Mouse (Mus musculus) liver, embryonic 16.5 days (tissue): ENCODE measurements around the gene Stk19. TPM values are rescaled to one million over a fixed set of nuclear protein-coding genes. Genes with fewer than 3 reads are reported as not detected.
A peak's percentile ranks its signal among the peaks of the same experiment; 100 is the strongest.

Experiments used
- ATAC-seq: fragments of 200-750 bp; cut with Nextera tagmentation; 2 replicates; pipeline ENCODE4 v1.8.0; 2017; ENCODE audit warnings: low read depth, mild to moderate bottlenecking, moderate number of reproducible peaks, moderate library complexity
- H3K27ac ChIP-seq: fragments of 300-500 bp; sonication (generic); 2 replicates; pipeline ENCODE4 v1.5.1; 2014; ENCODE audit warnings: mild to moderate bottlenecking, low read length
- H3K27me3 ChIP-seq: fragments of 300-500 bp; sonication (generic); 2 replicates; pipeline ENCODE4 v1.6.1; 2014; ENCODE audit warnings: low read depth, low read length, mixed read lengths; ENCODE audit not compliant: control insufficient read depth, insufficient read depth
- H3K36me3 ChIP-seq: fragments of 300-500 bp; sonication (generic); 2 replicates; pipeline ENCODE4 v1.6.1; 2014; ENCODE audit warnings: mild to moderate bottlenecking; ENCODE audit not compliant: control insufficient read depth, insufficient read depth
- H3K4me1 ChIP-seq: fragments of 300-500 bp; sonication (generic); 2 replicates; pipeline ENCODE4 v1.6.1; 2014; ENCODE audit warnings: low read depth, low read length, mixed read lengths; ENCODE audit not compliant: control insufficient read depth
- H3K4me2 ChIP-seq: fragments of 300-500 bp; sonication (generic); 2 replicates; pipeline ENCODE4 v1.6.1; 2014; ENCODE audit warnings: low read depth, low read length, mixed read lengths
- H3K4me3 ChIP-seq: fragments of 300-500 bp; sonication (generic); 2 replicates; pipeline ENCODE4 v1.5.1; 2014; ENCODE audit warnings: low read depth, mild to moderate bottlenecking, low read length
- H3K9ac ChIP-seq: fragments of 300-500 bp; sonication (generic); 2 replicates; pipeline ENCODE4 v1.6.1; 2014; ENCODE audit warnings: low read depth, low read length
- H3K9me3 ChIP-seq: fragments of 300-500 bp; sonication (generic); replicated peaks from 2 replicates; pipeline ENCODE4 v1.6.1; 2016; ENCODE audit warnings: low read length; ENCODE audit not compliant: control insufficient read depth
- WGBS: fragments of 180-500 bp; shearing (Covaris S2); extraction: QIAGEN DNeasy Blood & Tissue Kit; methylation state at CpG from one replicate; pipeline ENCODE4 v1.1.7; 2014; ENCODE audit not compliant: insufficient replicate concordance; 5-methylcytosine and 5-hydroxymethylcytosine counted together
- microRNA-seq: library from miRNA; unstranded; fragments of <30 nt; microRNA quantifications from one replicate; pipeline ENCODE4, GENCODE M21; 2016
- polyA plus RNA-seq: library from polyadenylated mRNA; unstranded; fragments of >200 nt; fragmentation: Nextera tagmentation; extraction: Ambion mirVana; gene quantifications from 2 replicates; pipeline ENCODE4 v1.2.1, GENCODE M21; 2015

Gene Stk19
- polyA plus RNA-seq, 1 experiment from 2014 or later = 11.7 TPM

DNA sequence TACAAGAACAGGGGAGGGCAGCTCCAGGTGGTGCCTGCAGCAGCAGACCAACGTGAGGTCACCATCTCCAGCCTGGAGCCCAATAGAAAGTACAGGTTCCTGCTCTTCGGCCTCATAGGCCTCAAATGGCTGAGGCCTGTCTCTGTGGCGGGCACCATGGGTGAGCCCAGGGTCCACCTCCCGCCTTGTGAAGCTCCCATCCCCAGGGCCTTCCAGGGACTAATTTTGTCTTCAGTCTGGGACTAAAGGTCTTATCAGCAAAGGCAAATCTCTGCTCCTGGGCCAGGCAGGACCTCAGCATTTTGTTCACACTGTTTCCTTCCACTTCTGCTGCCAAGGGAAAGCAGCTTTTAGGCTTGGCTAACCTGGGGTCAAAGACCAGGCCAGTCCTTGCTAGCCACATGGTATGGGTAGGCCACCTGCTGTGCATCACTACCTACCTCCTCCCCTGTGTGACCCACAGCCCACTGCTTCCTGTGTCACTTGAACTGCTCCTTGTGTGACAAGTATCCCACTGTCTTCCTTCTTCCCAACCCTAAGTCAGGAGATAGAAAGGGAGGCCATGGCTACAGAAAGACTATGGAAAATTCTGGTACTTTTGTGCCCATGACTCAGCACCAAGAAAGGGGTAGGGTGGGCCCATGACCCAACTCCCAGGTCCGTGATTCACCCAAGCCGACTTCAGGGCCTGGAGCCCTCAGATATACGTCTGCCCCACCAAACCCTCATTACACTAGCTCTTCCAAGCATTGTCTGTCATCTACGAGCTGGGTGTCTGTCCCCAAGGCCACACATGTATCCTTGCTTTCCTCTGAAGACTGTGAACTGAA, 40.2 kb downstream of the Stk19 start:
- H3K9ac ChIP-seq = no peak overlapping the region
- no peak overlapping the region for H3K27ac ChIP-seq
- H3K9me3 ChIP-seq = no peaks in the 10 kb centered on the region
- H3K4me2 ChIP-seq = no peak overlapping the region
- H3K36me3 ChIP-seq = no peaks in the 10 kb centered on the region
- 59% methylated on average over 8 of the region's 8 CpGs for WGBS
- no peak overlapping the region for H3K4me3 ChIP-seq
- no peak for ATAC-seq
- no peaks in the 10 kb centered on the region for H3K4me1 ChIP-seq
- no peaks in the 10 kb centered on the region for H3K27me3 ChIP-seq

DNA sequence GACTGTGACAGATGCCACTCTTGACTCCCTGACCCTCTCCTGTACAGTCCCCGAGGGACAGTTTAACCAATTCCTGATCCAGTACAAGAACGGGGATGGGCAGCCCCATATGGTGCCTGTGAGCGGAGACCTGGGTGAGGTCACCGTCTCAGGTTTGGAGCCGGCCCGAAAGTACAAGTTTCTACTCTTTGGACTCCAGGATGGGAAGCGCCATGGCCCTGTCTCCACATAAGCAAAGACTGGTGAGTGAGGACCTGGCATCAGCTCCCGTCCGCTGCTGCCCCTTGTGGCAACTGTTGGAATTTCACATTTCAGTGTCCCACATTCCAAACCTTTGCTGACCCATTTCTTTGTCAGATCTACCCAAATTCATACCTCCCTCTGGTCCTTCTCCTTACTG, 41.1 kb downstream of the Stk19 start:
- no peaks in the 10 kb centered on the region for H3K9me3 ChIP-seq
- WGBS = 56% methylated on average over 9 of the region's 9 CpGs
- no peak overlapping the region for H3K4me3 ChIP-seq
- no peak overlapping the region for H3K27ac ChIP-seq
- H3K9ac ChIP-seq = no peak overlapping the region
- ATAC-seq = no peak
- H3K36me3 ChIP-seq = no peaks in the 10 kb centered on the region
- no peak overlapping the region for H3K4me2 ChIP-seq
- no peaks in the 10 kb centered on the region for H3K27me3 ChIP-seq
- no peaks in the 10 kb centered on the region for H3K4me1 ChIP-seq

DNA sequence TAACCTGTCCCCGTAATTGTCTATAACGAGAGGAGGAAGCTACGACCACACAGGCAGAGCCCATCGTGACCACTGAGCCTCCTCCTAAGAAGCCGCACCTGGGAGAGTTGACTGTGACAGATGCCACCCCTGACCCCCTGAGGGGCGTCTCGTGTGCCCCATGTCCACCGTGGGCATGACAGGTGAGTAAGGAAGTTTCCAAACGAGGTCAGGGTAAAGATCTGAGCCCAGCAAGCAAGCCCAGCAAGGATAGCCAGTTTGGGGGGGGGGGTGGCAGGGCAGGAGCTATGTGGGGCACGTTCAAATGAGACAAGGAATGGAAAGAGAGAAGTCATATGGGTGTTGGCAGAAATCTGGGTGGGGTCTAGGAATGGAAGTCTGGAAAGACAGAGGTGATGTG, 41.7 kb downstream of the Stk19 start:
- WGBS = 60% methylated on average over 10 of the region's 10 CpGs

DNA sequence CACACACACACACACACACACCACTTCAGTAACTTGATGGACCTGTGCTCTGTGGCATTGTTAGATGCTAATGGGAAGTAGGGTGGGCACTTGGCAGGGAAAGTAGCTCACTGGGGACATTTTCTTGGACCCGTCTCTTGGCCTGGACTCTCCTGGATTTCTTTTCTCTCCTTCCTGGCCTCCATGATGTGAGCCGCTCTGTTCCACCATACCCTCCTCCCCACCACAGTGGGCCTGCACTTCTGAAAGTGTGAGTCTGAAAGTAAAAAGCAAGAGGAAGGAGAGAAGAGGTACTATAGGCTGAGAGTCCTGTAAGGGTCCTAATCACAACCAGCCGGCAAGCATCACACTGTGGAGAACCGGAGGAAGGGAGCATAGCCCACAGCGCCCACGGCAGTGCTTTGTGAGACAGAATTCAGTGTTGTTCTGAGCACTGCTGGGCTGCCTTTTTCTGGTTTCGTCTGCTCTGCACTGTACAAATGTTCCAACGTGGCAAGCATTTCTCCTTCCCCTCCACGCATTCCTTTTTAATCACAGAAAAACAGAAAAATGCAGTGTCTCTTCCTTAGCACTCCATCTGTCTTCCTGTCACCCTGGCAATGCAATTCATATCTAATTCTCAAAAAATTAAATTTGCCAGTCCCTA, 58.9 kb downstream of the Stk19 start:
- Histone ChIP-seq H3K4me3 (no peak overlapping the region), H3K4me2 (no peak overlapping the region), H3K4me1 (no peaks in the 10 kb centered on the region), H3K27ac (no peak overlapping the region), H3K36me3 (no peaks in the 10 kb centered on the region), H3K9me3 (no peaks in the 10 kb centered on the region), H3K9ac (no peak overlapping the region), H3K27me3 (no peaks in the 10 kb centered on the region)
- ATAC-seq = no peak
- WGBS = 58% methylated on average over 9 of the region's 9 CpGs

More for the DNA sequence above, 41.7 kb downstream of the Stk19 start:
- Histone ChIP-seq H3K4me3 (no peak overlapping the region), H3K4me1 (no peaks in the 10 kb centered on the region), H3K4me2 (no peak overlapping the region), H3K9ac (no peak overlapping the region), H3K27ac (no peak overlapping the region), H3K9me3 (no peaks in the 10 kb centered on the region), H3K27me3 (no peaks in the 10 kb centered on the region), H3K36me3 (no peaks in the 10 kb centered on the region)
- ATAC-seq = no peak

Small RNAs within 50 kb of the gene (microRNA-seq; reads per million reads assigned to microRNA genes)
- gene Mir6970 (not detected), gene Mir6971 (3.0 reads per million, percentile 8 among the genes with 10 or more reads in this experiment), gene Mir6972 (2.0 reads per million)

Other genes starting within 250 kb of the Stk19 start
- gene Gpsm3, start 247.1 kb downstream of the Stk19 start, polyA plus RNA-seq = 14.4 and 15.3 TPM in 2 replicates
- gene Pbx2, start 245.7 kb downstream of the Stk19 start, polyA plus RNA-seq = 2.5 and 3.2 TPM in 2 replicates
- gene Ager, start 239.1 kb downstream of the Stk19 start, polyA plus RNA-seq = 0.57 and 0.77 TPM in 2 replicates
- gene Rnf5, start 233.3 kb downstream of the Stk19 start, polyA plus RNA-seq = 90.3 and 92.4 TPM in 2 replicates
- gene Agpat1, start 232.7 kb downstream of the Stk19 start, polyA plus RNA-seq = 18.4 and 21.3 TPM in 2 replicates
- gene Egfl8, start 221.0 kb downstream of the Stk19 start, polyA plus RNA-seq = 0.33 and 0.51 TPM in 2 replicates
- gene Ppt2, start 208.4 kb downstream of the Stk19 start, polyA plus RNA-seq = 11.4 and 13.8 TPM in 2 replicates
- gene Prrt1, start 207.4 kb downstream of the Stk19 start, polyA plus RNA-seq = not detected in 2 replicates
- 3.7 and 4.6 TPM in 2 replicates for gene Fkbpl, start 192.2 kb downstream of the Stk19 start, polyA plus RNA-seq
- 17.7 and 17.8 TPM in 2 replicates for gene Atf6b, start 189.8 kb downstream of the Stk19 start, polyA plus RNA-seq
- gene Tnxb, start 166.4 kb downstream of the Stk19 start, polyA plus RNA-seq = 0.20 and 0.27 TPM in 2 replicates
- 19.6 and 26.6 TPM in 2 replicates for gene C4b, start 93.1 kb downstream of the Stk19 start, polyA plus RNA-seq
- 0.70 and 4.9 TPM in 2 replicates for gene Cyp21a1, start 32.4 kb downstream of the Stk19 start, polyA plus RNA-seq
- gene Dxo, start 74 bp upstream of the Stk19 start, polyA plus RNA-seq = 25.6 and 27.6 TPM in 2 replicates
- 24.8 and 27.3 TPM in 2 replicates for gene Skiv2l, start 13.3 kb upstream of the Stk19 start, polyA plus RNA-seq
- 41.4 and 42.3 TPM in 2 replicates for gene Nelfe, start 13.4 kb upstream of the Stk19 start, polyA plus RNA-seq
- 384 and 472 TPM in 2 replicates for gene Cfb, start 25.6 kb upstream of the Stk19 start, polyA plus RNA-seq
- gene Zbtb12, start 42.5 kb upstream of the Stk19 start, polyA plus RNA-seq = 0.26 and 0.37 TPM in 2 replicates
- gene Gm20547, start 45.1 kb upstream of the Stk19 start, polyA plus RNA-seq = not detected in 2 replicates
- gene C2, start 61.3 kb upstream of the Stk19 start, polyA plus RNA-seq = 30.6 and 33.9 TPM in 2 replicates
- 12.4 and 15.2 TPM in 2 replicates for gene Ehmt2, start 61.5 kb upstream of the Stk19 start, polyA plus RNA-seq
- gene Slc44a4, start 77.5 kb upstream of the Stk19 start, polyA plus RNA-seq = 2.6 and 3.6 TPM in 2 replicates
- 17.8 and 20.6 TPM in 2 replicates for gene Neu1, start 94.3 kb upstream of the Stk19 start, polyA plus RNA-seq
- gene Hspa1b, start 122.3 kb upstream of the Stk19 start, polyA plus RNA-seq = 0.05 TPM in 1 of 2 replicates, not detected in the other
- not detected in 2 replicates for gene Gm20481, start 133.0 kb upstream of the Stk19 start, polyA plus RNA-seq
- gene Hspa1a, start 135.2 kb upstream of the Stk19 start, polyA plus RNA-seq = 0.87 and 1.5 TPM in 2 replicates
- 0.21 and 0.27 TPM in 2 replicates for gene Hspa1l, start 135.8 kb upstream of the Stk19 start, polyA plus RNA-seq
- 97.6 and 103 TPM in 2 replicates for gene Lsm2, start 144.9 kb upstream of the Stk19 start, polyA plus RNA-seq
- 82.2 and 90.1 TPM in 2 replicates for gene Vars, start 164.0 kb upstream of the Stk19 start, polyA plus RNA-seq
- 0.09 and 0.13 TPM in 2 replicates for gene Vwa7, start 179.6 kb upstream of the Stk19 start, polyA plus RNA-seq
- 2.2 and 2.6 TPM in 2 replicates for gene Sapcd1, start 191.1 kb upstream of the Stk19 start, polyA plus RNA-seq
- gene Msh5, start 209.8 kb upstream of the Stk19 start, polyA plus RNA-seq = 4.2 and 4.6 TPM in 2 replicates
- 112 and 121 TPM in 2 replicates for gene Clic1, start 213.0 kb upstream of the Stk19 start, polyA plus RNA-seq
- 16.3 and 18.1 TPM in 2 replicates for gene Ddah2, start 222.1 kb upstream of the Stk19 start, polyA plus RNA-seq
- gene Ly6g6c, start 228.4 kb upstream of the Stk19 start, polyA plus RNA-seq = 0.24 and 0.37 TPM in 2 replicates
- gene Mpig6b, start 229.2 kb upstream of the Stk19 start, polyA plus RNA-seq = 3.4 and 4.5 TPM in 2 replicates
- 0.17 TPM in 1 of 2 replicates, not detected in the other for gene Ly6g6e, start 240.0 kb upstream of the Stk19 start, polyA plus RNA-seq
- gene Ly6g6d, start 241.1 kb upstream of the Stk19 start, polyA plus RNA-seq = 0.55 and 0.77 TPM in 2 replicates
- 4.0 and 5.7 TPM in 2 replicates for gene Ly6g6f, start 248.7 kb upstream of the Stk19 start, polyA plus RNA-seq